Mouse (Mus musculus) heart, embryonic 13.5 days (tissue): ENCODE measurements around the gene Sycp2. TPM values are rescaled to one million over a fixed set of nuclear protein-coding genes. Genes with fewer than 3 reads are reported as not detected.
A peak's percentile ranks its signal among the peaks of the same experiment; 100 is the strongest.

Experiments
- ATAC-seq: fragments of 200-750 bp; cut with Nextera tagmentation; 2 replicates; pipeline ENCODE4 v1.8.0; 2017; ENCODE audit warnings: moderate TSS enrichment; ENCODE audit not compliant: insufficient number of reproducible peaks, low FRiP score, low TSS enrichment; ENCODE audit errors: extremely low read depth
- H3K27ac ChIP-seq: fragments of 300-500 bp; sonication (generic); replicated peaks from 2 replicates; pipeline ENCODE4 v1.5.1; 2015; ENCODE audit warnings: moderate library complexity, mild to moderate bottlenecking, inconsistent platforms
- H3K27me3 ChIP-seq: fragments of 300-500 bp; sonication (generic); replicated peaks from 2 replicates; pipeline ENCODE4 v1.6.1; 2015; ENCODE audit warnings: mild to moderate bottlenecking, inconsistent platforms
- H3K36me3 ChIP-seq: fragments of 300-500 bp; sonication (generic); 2 replicates; pipeline ENCODE4 v1.6.1; 2015; ENCODE audit warnings: mild to moderate bottlenecking, inconsistent platforms
- H3K4me1 ChIP-seq: fragments of 300-500 bp; sonication (generic); 2 replicates; pipeline ENCODE4 v1.6.1; 2015; ENCODE audit warnings: inconsistent platforms
- H3K4me2 ChIP-seq: fragments of 300-500 bp; sonication (generic); 2 replicates; pipeline ENCODE4 v1.6.1; 2015; ENCODE audit warnings: inconsistent platforms, mild to moderate bottlenecking, moderate library complexity
- H3K4me3 ChIP-seq: fragments of 300-500 bp; sonication (generic); 2 replicates; pipeline ENCODE4 v1.5.1; 2015; ENCODE audit warnings: moderate library complexity, mild to moderate bottlenecking, inconsistent platforms
- H3K9ac ChIP-seq: fragments of 300-500 bp; sonication (generic); 2 replicates; pipeline ENCODE4 v1.6.1; 2015; ENCODE audit warnings: inconsistent platforms, mild to moderate bottlenecking, moderate library complexity
- H3K9me3 ChIP-seq: fragments of 300-500 bp; sonication (generic); 2 replicates; pipeline ENCODE4 v1.6.1; 2016; ENCODE audit warnings: inconsistent platforms
- WGBS: fragments of 180-500 bp; shearing (Covaris S2); methylation state at CpG from one replicate; pipeline ENCODE4 v1.1.7; 2015; ENCODE audit warnings: mixed read lengths; 5-methylcytosine and 5-hydroxymethylcytosine counted together
- polyA plus RNA-seq: library from polyadenylated mRNA; unstranded; fragments of >200 nt; fragmentation: Nextera tagmentation; extraction: Ambion mirVana; gene quantifications from 2 replicates; pipeline ENCODE4 v1.2.1, GENCODE M21; 2015

Sycp2 gene
- polyA plus RNA-seq, 1 experiment from 2014 or later = 0.08 TPM

DNA sequence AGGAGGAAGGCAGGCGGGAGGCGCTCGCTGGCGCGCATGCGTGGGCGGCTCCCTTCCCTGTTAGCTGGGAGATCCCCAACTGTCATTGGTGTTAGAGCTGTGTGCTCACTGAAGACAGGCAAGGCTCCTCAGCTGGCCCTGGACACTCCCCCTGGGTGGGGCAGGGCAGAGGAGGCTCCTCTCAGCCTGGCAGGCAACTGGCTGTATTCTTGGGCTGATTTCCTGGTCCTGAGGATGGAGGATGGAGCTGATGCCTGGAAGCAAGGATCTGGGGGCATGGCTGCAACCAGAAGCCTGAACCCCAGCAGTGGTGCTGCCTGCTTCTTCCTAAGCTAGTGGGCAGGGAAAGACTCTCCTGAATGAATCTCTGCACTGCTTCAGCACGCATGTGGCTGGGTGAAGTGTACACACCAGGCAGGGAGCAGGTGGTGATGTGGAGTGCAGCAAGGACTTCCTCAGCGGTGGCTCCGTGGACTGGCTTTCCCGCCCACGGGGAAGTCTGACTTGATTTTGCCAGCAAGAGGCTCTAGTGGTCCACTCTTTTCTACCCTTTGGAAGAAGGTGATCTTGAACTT, 79.9 kb downstream of the Sycp2 start:
- WGBS = 12% methylated on average over 11 of the region's 12 CpGs
- Histone ChIP-seq H3K9ac (peak overlapping the region; percentile 45), H3K4me2 (peak overlapping the region; percentile 63), H3K4me1 (peaks cover 36% of the 10 kb centered on the region), H3K27me3 (no peaks in the 10 kb centered on the region), H3K36me3 (no peaks in the 10 kb centered on the region), H3K4me3 (peak overlapping the region; percentile 35), H3K9me3 (no peaks in the 10 kb centered on the region), H3K27ac (peak overlapping the region; percentile 46)
- peak; percentile 49; the same call in 1 of the 2 replicates for ATAC-seq

DNA sequence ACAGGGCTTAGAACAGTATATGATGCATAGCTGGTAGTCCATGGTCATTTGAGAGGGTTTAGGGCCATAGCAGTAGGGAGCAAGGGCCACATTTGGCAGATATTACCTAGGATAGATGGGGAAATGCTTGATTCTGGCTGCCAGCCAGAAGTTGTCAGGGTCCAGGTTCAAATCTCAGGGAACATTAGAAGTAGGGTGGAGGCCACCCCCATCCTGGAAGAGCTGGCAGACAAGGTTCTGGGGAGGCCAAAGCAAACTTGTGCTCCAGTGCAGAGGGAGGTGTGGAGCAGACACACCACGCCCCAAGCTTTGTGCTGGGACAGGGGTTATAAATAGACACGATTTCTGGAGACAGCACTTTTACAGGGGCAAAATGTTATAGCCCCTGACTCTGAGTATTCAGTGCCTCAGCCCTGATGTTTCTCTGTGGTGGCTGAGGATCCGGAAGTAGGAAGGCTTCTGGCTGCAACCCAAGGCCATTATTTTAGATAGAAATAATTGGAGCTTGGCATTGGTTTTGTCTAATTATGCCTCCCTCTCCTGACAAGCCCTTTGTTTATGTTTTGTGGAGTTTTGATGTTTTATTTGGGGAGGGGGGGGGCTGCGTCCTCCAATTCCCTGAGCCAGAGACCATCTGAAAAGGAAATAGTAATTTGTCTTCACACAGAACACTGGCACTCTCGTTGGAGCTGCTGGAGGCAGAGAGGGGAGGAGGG, 80.6 kb downstream of the Sycp2 start:
- no peaks in the 10 kb centered on the region for H3K36me3 ChIP-seq
- no peaks in the 10 kb centered on the region for H3K27me3 ChIP-seq
- H3K4me3 ChIP-seq = peak overlapping the region; percentile 35; the same call in 1 of the 2 replicates
- H3K4me1 ChIP-seq = peaks cover 36% of the 10 kb centered on the region
- peak; percentile 7; the same call in 1 of the 2 replicates for ATAC-seq
- H3K9me3 ChIP-seq = no peaks in the 10 kb centered on the region
- H3K9ac ChIP-seq = peak overlapping the region; percentile 45; the same call in 1 of the 2 replicates
- peak overlapping the region; percentile 46 for H3K27ac ChIP-seq
- WGBS = 18% methylated on average over 5 of the region's 5 CpGs
- H3K4me2 ChIP-seq = peak overlapping the region; percentile 63

DNA sequence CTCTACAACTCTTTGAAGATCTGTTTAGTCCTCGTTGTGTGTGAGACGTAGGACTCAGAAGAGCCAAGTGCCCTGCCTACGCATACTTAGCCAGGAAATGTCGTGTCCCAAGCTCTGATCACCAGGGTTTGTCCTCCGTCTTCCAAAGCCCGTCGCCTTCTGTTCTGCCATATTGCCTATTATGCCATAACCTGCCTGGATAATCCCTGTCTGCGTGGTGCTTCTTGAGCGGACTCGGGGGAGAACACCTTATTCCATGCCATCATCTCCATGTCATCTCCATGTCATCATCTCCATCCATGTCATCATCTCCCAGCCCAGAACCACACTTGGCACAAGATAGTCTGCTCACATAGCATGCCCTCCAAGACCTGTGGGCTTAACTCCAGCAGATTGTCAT, 81.4 kb downstream of the Sycp2 start:
- no peak for ATAC-seq
- no peaks in the 10 kb centered on the region for H3K27me3 ChIP-seq
- no peaks in the 10 kb centered on the region for H3K9me3 ChIP-seq
- H3K9ac ChIP-seq = no peak overlapping the region
- no peak overlapping the region for H3K27ac ChIP-seq
- no peaks in the 10 kb centered on the region for H3K36me3 ChIP-seq
- H3K4me3 ChIP-seq = no peak overlapping the region
- no peak overlapping the region for H3K4me2 ChIP-seq
- H3K4me1 ChIP-seq = peaks cover 42% of the 10 kb centered on the region
- WGBS = 84% methylated on average over 10 of the region's 10 CpGs

DNA sequence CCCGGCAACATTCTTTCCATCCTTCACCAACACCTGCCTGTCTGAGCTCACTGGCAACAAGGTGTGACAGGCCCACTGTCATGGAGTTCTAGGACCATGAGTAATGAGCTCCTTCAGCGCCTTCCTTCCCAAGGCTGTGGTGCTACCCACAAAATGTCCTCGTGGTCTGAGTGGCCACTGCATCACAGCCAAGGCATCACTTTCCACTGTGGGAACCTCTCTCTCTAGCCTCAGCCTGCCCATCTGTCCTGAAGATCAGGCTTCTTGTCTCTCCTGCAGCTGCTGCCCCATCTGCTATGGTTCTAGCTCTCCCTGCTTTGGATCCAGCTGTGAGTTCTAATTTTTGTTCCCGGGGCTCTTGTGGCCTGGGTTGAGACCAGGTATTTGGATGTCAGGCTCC, 82.7 kb downstream of the Sycp2 start:
- H3K9me3 ChIP-seq = no peaks in the 10 kb centered on the region
- H3K36me3 ChIP-seq = no peaks in the 10 kb centered on the region
- H3K4me1 ChIP-seq = peaks cover 41% of the 10 kb centered on the region
- no peak for ATAC-seq
- H3K27me3 ChIP-seq = no peaks in the 10 kb centered on the region
- no peak overlapping the region for H3K27ac ChIP-seq
- no peak overlapping the region for H3K9ac ChIP-seq
- H3K4me2 ChIP-seq = no peak overlapping the region
- no peak overlapping the region for H3K4me3 ChIP-seq
- 68% methylated on average over 4 of the region's 4 CpGs for WGBS

DNA sequence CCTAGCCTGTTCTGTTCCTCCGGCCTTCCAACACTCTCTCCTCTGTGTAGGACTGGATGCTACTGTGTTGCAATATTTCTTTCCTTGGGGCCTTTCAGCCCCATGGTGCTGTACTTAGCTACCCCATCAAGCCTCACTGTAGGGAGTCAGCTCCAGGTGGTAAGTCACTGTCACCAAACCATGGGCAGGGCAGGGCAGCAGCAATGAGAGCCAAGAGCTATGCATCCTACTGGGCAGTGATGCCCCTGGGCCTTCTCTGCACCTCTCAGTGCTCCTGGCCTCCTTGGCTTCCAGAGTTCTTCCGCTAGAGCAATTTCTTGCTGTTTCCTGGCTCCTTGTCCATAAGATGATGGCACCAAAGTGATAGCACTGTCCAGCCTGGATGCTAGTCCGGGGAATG, 83.1 kb downstream of the Sycp2 start:
- Histone ChIP-seq H3K9me3 (no peaks in the 10 kb centered on the region), H3K27ac (no peak overlapping the region), H3K27me3 (no peaks in the 10 kb centered on the region), H3K4me1 (peaks cover 37% of the 10 kb centered on the region), H3K4me2 (no peak overlapping the region), H3K4me3 (no peak overlapping the region), H3K9ac (no peak overlapping the region), H3K36me3 (no peaks in the 10 kb centered on the region)
- no peak for ATAC-seq
- 77% methylated on average over 3 of the region's 3 CpGs for WGBS

DNA sequence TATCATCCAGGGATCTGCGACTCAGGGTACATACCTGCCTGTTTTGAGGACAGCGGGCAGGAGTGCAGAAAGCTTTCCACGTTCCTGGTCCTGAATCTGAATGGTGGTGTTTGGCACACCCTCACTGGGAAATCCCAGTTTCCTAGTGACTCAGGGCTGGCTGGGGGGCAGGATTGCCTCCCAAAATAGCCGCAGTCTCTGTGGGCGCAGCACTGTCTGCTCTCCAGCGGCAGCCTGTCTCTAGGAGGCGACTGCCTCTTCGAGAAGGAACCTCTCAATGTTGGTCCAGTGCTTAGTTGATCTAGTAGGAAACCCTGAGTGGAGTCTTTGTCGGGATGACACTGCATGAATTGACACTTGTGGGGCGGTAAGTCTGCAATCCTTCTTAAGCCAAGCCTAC, 86.2 kb downstream of the Sycp2 start:
- no peak overlapping the region for H3K4me2 ChIP-seq
- H3K27ac ChIP-seq = no peak overlapping the region
- 52% methylated on average over 10 of the region's 10 CpGs for WGBS

DNA sequence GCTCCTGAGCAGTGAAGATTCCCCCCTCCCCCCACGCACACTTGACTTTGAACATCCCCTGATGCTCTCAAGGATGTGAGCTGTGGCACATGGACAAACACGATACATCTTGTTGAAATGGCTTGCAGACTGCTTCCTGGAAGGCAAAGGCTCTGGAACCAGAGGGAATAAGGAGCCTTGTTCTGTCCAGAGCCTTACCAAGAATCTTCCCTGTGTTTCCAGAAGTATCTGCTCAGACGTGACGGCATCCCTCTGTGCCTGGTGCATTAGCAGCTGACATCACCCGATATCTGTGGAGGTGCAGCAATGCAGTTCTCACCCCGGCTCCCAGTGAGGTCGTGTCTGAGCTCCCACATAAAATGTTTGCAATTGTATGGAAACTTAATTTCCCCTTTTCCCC, 87.7 kb downstream of the Sycp2 start:
- Histone ChIP-seq H3K27ac (no peak overlapping the region), H3K36me3 (no peaks in the 10 kb centered on the region), H3K9ac (no peak overlapping the region), H3K9me3 (no peaks in the 10 kb centered on the region), H3K4me1 (peaks cover 7% of the 10 kb centered on the region), H3K4me2 (no peak overlapping the region), H3K27me3 (no peaks in the 10 kb centered on the region), H3K4me3 (no peak overlapping the region)
- no peak for ATAC-seq
- WGBS = 63% methylated on average over 7 of the region's 7 CpGs

More for the DNA sequence above, 86.2 kb downstream of the Sycp2 start:
- no peak for ATAC-seq
- H3K4me3 ChIP-seq = no peak overlapping the region
- no peaks in the 10 kb centered on the region for H3K9me3 ChIP-seq
- H3K9ac ChIP-seq = no peak overlapping the region
- H3K27me3 ChIP-seq = no peaks in the 10 kb centered on the region
- no peaks in the 10 kb centered on the region for H3K36me3 ChIP-seq
- peaks cover 7% of the 10 kb centered on the region for H3K4me1 ChIP-seq

DNA sequence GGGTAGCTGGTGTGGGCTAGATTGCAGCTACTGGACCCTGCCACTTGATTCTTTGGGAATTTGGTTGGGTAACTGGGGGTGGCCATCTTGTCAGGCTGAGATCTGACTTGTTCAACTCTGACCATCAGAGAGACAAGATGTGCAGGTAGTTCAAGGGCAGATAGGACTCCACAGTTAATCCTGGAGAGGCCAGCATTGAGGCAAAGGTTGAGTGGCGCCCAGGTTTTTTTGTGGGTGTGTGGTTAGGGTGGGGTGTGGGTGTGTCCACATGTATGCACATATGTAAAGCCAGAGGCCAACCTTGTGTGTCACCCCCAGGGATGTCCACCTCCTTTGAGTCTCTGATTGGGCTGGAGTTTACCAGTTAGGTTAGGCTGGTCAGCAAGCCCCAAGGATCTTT, 91.2 kb downstream of the Sycp2 start:
- H3K9ac ChIP-seq = no peak overlapping the region
- H3K27ac ChIP-seq = no peak overlapping the region
- no peak overlapping the region for H3K4me3 ChIP-seq
- H3K27me3 ChIP-seq = no peaks in the 10 kb centered on the region
- H3K4me2 ChIP-seq = no peak overlapping the region
- ATAC-seq = no peak
- no peaks in the 10 kb centered on the region for H3K9me3 ChIP-seq
- 71% methylated on average over 1 of the region's 1 CpGs for WGBS
- peaks cover 3% of the 10 kb centered on the region for H3K4me1 ChIP-seq
- H3K36me3 ChIP-seq = no peaks in the 10 kb centered on the region

DNA sequence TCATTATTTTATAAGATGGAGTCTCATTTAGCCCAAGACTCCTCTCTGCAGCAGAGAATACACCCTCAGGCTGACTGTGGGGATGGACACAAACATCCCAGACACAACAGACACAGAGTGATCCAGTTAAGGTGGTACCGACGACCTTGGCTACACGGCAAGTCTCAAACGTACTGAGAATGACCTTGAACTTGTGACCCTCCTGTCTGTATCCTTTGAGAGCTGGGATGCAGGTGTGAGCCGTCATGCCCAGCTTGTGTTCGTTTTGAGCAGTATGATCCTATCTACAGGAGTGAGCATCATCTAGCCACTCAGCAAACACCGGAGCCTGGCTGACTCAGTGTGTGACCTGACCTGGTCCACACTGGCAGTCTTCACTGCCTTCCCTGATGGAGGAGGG, 93.9 kb downstream of the Sycp2 start:
- H3K4me1 ChIP-seq = no peaks in the 10 kb centered on the region
- no peaks in the 10 kb centered on the region for H3K36me3 ChIP-seq
- H3K27ac ChIP-seq = no peak overlapping the region
- no peak overlapping the region for H3K4me2 ChIP-seq
- ATAC-seq = no peak
- H3K9me3 ChIP-seq = no peaks in the 10 kb centered on the region
- H3K4me3 ChIP-seq = no peak overlapping the region
- H3K9ac ChIP-seq = no peak overlapping the region
- 64% methylated on average over 7 of the region's 7 CpGs for WGBS
- no peaks in the 10 kb centered on the region; the same call in 1 of the 2 replicates for H3K27me3 ChIP-seq

DNA sequence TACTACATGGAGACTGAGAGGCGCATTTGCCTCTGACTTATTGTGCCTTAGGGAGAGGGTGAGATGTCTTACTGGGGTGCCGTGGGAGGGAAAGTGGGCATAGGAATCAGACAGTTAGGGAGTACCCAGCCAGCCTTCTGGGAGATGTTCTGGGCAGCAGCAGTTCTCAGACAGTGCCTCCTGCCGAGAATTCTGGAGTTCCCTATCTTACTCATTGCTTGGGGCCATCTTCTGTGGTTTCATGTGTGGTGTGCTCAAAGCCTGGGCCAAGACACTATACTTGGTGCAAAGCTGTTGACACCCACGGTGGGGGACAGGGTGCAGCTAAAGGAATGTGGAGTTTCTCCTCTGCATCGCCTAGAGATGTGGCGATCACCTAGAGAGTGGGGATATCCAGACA, 102.8 kb downstream of the Sycp2 start:
- ATAC-seq = no peak
- Histone ChIP-seq H3K36me3 (no peaks in the 10 kb centered on the region), H3K9me3 (no peaks in the 10 kb centered on the region), H3K27me3 (peaks cover 11% of the 10 kb centered on the region; the same call in 1 of the 2 replicates), H3K9ac (no peak overlapping the region), H3K4me2 (no peak overlapping the region), H3K4me3 (no peak overlapping the region), H3K4me1 (no peaks in the 10 kb centered on the region), H3K27ac (no peak overlapping the region)
- WGBS = 53% methylated on average over 6 of the region's 6 CpGs

DNA sequence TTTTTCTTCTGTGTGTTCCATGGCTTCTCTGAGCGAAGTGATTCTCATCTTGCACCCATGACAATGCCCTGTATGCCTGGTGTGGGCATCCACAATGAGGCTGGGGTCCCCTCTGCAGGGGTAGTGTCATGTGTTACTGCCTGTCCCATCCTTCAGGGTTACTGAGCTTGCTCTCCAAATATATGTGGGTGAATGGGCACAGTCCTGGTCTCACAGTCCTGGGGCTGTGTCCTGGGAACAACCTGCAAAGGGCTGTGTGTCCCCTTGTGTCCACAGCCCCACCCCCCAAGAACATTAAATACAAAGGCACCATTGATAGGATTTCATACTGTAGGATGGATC, 103.3 kb downstream of the Sycp2 start:
- Histone ChIP-seq H3K36me3 (no peaks in the 10 kb centered on the region), H3K4me2 (no peak overlapping the region), H3K9ac (no peak overlapping the region), H3K27ac (no peak overlapping the region), H3K4me3 (no peak overlapping the region), H3K4me1 (no peaks in the 10 kb centered on the region), H3K27me3 (peaks cover 11% of the 10 kb centered on the region; the same call in 1 of the 2 replicates), H3K9me3 (no peaks in the 10 kb centered on the region)
- ATAC-seq = no peak
- WGBS = 42% methylated on average over 1 of the region's 1 CpGs
